Mouse (Mus musculus) G1E (cell line): ENCODE data around the gene Gm43302.
"Not testable (repeated sequence)": the region's sequence is repeated elsewhere in the genome, so short reads cannot be mapped to it uniquely, and the experiment has no call there.

Source experiments
- CTCF ChIP-seq: IDR thresholded peaks from 2 replicates; pipeline ENCODE4 v1.5.1; 2012; ENCODE audit warnings: low read depth, low read length, inconsistent platforms, mixed read lengths
- GATA1 ChIP-seq: IDR thresholded peaks from 2 replicates; pipeline ENCODE4 v1.6.1; 2012; ENCODE audit warnings: borderline replicate concordance, low read length, inconsistent platforms, mixed read lengths
- GATA2 ChIP-seq: IDR thresholded peaks from 2 replicates; pipeline ENCODE4 v1.6.1; 2012; ENCODE audit warnings: low read depth, low read length, inconsistent platforms, borderline replicate concordance
- POLR2AphosphoS5 ChIP-seq: IDR thresholded peaks from 2 replicates; pipeline ENCODE4 v1.6.1; 2012; ENCODE audit warnings: low read depth, low read length, inconsistent platforms; ENCODE audit not compliant: insufficient replicate concordance

- TF ChIP-seq CTCF, GATA2, POLR2AphosphoS5, GATA1: not testable (repeated sequence)
Measured at GRCm38 (mm10) chr5:105200791-105201355, 92.6 kb downstream of the Gm43302 start.
